ENCODE assay signal across 10 mouse cellular contexts in the genomic region with DNA sequence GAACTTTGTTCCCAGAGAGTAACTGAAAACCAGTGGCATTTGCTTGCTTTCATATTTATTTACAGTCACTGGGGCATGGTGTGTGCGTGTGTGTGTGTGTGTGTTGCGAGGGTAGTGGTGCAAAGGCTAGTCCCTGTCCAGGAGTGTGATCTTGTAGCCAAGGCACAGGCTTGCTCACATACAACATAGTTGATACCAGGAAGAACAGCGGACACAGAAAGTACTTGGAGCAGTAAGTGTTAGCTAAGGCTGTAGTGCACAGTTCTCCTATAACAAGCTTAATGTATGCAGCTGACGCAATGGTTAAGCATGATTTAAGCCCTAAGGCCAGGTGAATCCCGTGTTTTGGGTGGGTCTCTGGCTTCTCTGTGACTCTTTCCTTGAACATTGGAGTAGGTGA. TPM values are rescaled to one million over a fixed set of nuclear protein-coding genes. Genes with fewer than 3 reads are reported as not detected.
DNase-seq lines count a peak whose midpoint lies in the region; ATAC-seq and TF ChIP-seq lines count a peak whose summit lies in the region.
"Not testable (repeated sequence)": the region's sequence is repeated elsewhere in the genome, so short reads cannot be mapped to it uniquely, and the experiment has no call there.
"Had no signal": no experiment of that assay in that cellular context is flagged by ENCODE, and none has a peak within 500 bp of the region (broad histone marks: within the 10 kb centered on the region; RNA-seq: fewer than 3 reads in every experiment).

No protein-coding gene starts in this region.

- not testable (repeated sequence) for TF ChIP-seq CTCF in ES-Bruce4 (IDR thresholded peaks at IDR 0.05; ENCODE audit: low read depth, low read length); left cerebral cortex, adult 2 months (IDR thresholded peaks at IDR 0.05); stomach, postnatal 0 days (IDR thresholded peaks at IDR 0.05; ENCODE audit: low read depth)

- not testable (repeated sequence) for ATAC-seq in embryonic facial prominence, embryonic 12.5 days (ENCODE audit: insufficient number of reproducible peaks, insufficient read depth, low FRiP score, low TSS enrichment); hindbrain, embryonic 15.5 days (ENCODE audit: low FRiP score, low read depth); lung, embryonic 15.5 days (ENCODE audit: borderline replicate concordance, extremely low read depth, low FRiP score, low TSS enrichment); stomach, postnatal 0 days (ENCODE audit: low FRiP score, low TSS enrichment)
- ATAC-seq in granulocyte monocyte progenitor cell, adult 5-6 weeks (replicated peaks; ENCODE audit: poor library complexity, severe bottlenecking): peak; percentile 11; the same call in 1 of the 2 replicates

- H3K27me3 ChIP-seq in ES-Bruce4 (ENCODE audit: control insufficient read depth, insufficient read depth, low read length, poor library complexity, severe bottlenecking); embryonic facial prominence, embryonic 12.5 days; hindbrain, embryonic 15.5 days; lung, embryonic 15.5 days; myocyte (ENCODE audit: control insufficient read depth, insufficient read depth, insufficient read length); stomach, postnatal 0 days (ENCODE audit: control insufficient read depth, insufficient read depth, low read length): not testable (repeated sequence)

- not testable (repeated sequence) for H3ac ChIP-seq in myocyte (ENCODE audit: control insufficient read depth, insufficient read length)

- H3K4me1 ChIP-seq in ES-Bruce4 (ENCODE audit: control insufficient read depth, insufficient read depth, low read length); embryonic facial prominence, embryonic 12.5 days; hindbrain, embryonic 15.5 days (replicated peaks); lung, embryonic 15.5 days; stomach, postnatal 0 days (replicated peaks; ENCODE audit: control insufficient read depth, insufficient read depth): not testable (repeated sequence)

- H3K9ac ChIP-seq in ES-Bruce4 (ENCODE audit: low read depth, poor library complexity, severe bottlenecking): peak overlapping the region; percentile 85
- H3K9ac ChIP-seq in embryonic facial prominence, embryonic 12.5 days; hindbrain, embryonic 15.5 days: not testable (repeated sequence)
- peak overlapping the region; percentile 68; the same call in 1 of the 2 replicates for H3K9ac ChIP-seq in lung, embryonic 15.5 days
- peak overlapping the region; percentile 63; the same call in 1 of the 2 replicates for H3K9ac ChIP-seq in stomach, postnatal 0 days (ENCODE audit: low read length)

- not testable (repeated sequence) for TF ChIP-seq EP300 in ES-Bruce4 (IDR thresholded peaks at IDR 0.05; ENCODE audit: insufficient read depth, low read depth, low read length); stomach, postnatal 0 days (optimal IDR thresholded peaks at IDR 0.05)

- peak overlapping the region; percentile 47 for H3K4me2 ChIP-seq in embryonic facial prominence, embryonic 12.5 days (replicated peaks)
- peak overlapping the region; percentile 73 for H3K4me2 ChIP-seq in hindbrain, embryonic 15.5 days
- H3K4me2 ChIP-seq in lung, embryonic 15.5 days: peak overlapping the region; percentile 60
- H3K4me2 ChIP-seq in myocyte (ENCODE audit: low read depth): not testable (repeated sequence)
- peak overlapping the region; percentile 58 for H3K4me2 ChIP-seq in stomach, postnatal 0 days (replicated peaks; ENCODE audit: low read depth)

- H3K4me3 ChIP-seq in ES-Bruce4 (ENCODE audit: low read depth, low read length): peak overlapping the region; percentile 95
- peak overlapping the region; percentile 51 for H3K4me3 ChIP-seq in embryonic facial prominence, embryonic 12.5 days
- H3K4me3 ChIP-seq in hindbrain, embryonic 15.5 days: peak overlapping the region; percentile 53
- H3K4me3 ChIP-seq in left cerebral cortex, adult 2 months: peak overlapping the region; percentile 59; the same call in 1 of the 2 replicates
- peak overlapping the region; percentile 58 for H3K4me3 ChIP-seq in lung, embryonic 15.5 days
- peak overlapping the region; percentile 20 for H3K4me3 ChIP-seq in myocyte
- peak overlapping the region; percentile 47 for H3K4me3 ChIP-seq in stomach, postnatal 0 days (ENCODE audit: low read depth, low read length)

- not testable (repeated sequence) for H3K79me2 ChIP-seq in myocyte (ENCODE audit: control insufficient read depth, insufficient read depth)

- WGBS in embryonic facial prominence, embryonic 12.5 days: 21% methylated on average over 5 of the region's 5 CpGs
- WGBS in hindbrain, embryonic 15.5 days: 18% methylated on average over 5 of the region's 5 CpGs
- whole genome bisulfite sequencing in lung, embryonic 15.5 days: 17% methylated on average over 5 of the region's 5 CpGs
- 10% methylated on average over 5 of the region's 5 CpGs for WGBS in stomach, postnatal 0 days

- H3K9me3 ChIP-seq in ES-Bruce4 (replicated peaks; ENCODE audit: control insufficient read depth, insufficient read depth, low read length, poor library complexity, severe bottlenecking); embryonic facial prominence, embryonic 12.5 days; hindbrain, embryonic 15.5 days; lung, embryonic 15.5 days; stomach, postnatal 0 days (ENCODE audit: control insufficient read depth, low read length): not testable (repeated sequence)

- DNase-seq in left cerebral cortex, adult 2 months (ENCODE audit: extremely low spot score in 1 of 2, low spot score in 2 of 2): not testable (repeated sequence)
- DNase-seq in stomach, postnatal 0 days (ENCODE audit: low spot score): peak; percentile 15

- intact Hi-C loops in left cerebral cortex, adult 2 months (cut with DNase I): not testable (repeated sequence)

- TF ChIP-seq POLR2A in ES-Bruce4 (IDR thresholded peaks at IDR 0.05; ENCODE audit: insufficient read depth, low read length); myocyte (IDR thresholded peaks at IDR 0.05; ENCODE audit: insufficient read length, low read depth): not testable (repeated sequence)

- not testable (repeated sequence) for H3K36me3 ChIP-seq in ES-Bruce4 (ENCODE audit: control insufficient read depth, insufficient read depth, low read length, poor library complexity, severe bottlenecking); embryonic facial prominence, embryonic 12.5 days; hindbrain, embryonic 15.5 days; lung, embryonic 15.5 days; myocyte (ENCODE audit: control insufficient read depth, insufficient read depth); stomach, postnatal 0 days (ENCODE audit: control insufficient read depth, insufficient read depth, low read length)

- H3K27ac ChIP-seq in ES-Bruce4 (ENCODE audit: insufficient read depth, low read length); embryonic facial prominence, embryonic 12.5 days; hindbrain, embryonic 15.5 days (replicated peaks); left cerebral cortex, adult 2 months; lung, embryonic 15.5 days; stomach, postnatal 0 days (replicated peaks): not testable (repeated sequence)

RNA-seq across cellular contexts. Expression of gene Gm49721, which starts 0.7 kb away (rescaled TPM):
- not detected in 2 replicates for polyA plus RNA-seq in ES-Bruce4 (2011; ENCODE audit: insufficient read depth, insufficient read length, low read depth, missing spikeins)
- 0.09 TPM in 1 of 2 replicates, not detected in the other for polyA plus RNA-seq in embryonic facial prominence, embryonic 12.5 days (2016; fragmentation: Nextera tagmentation; extraction: Ambion mirVana)
- total RNA-seq in granulocyte monocyte progenitor cell, adult 5-6 weeks (2014; fragmentation: Nextera tagmentation): not detected in 2 replicates
- total RNA-seq in granulocyte monocyte progenitor cell, adult 5-6 weeks (2017): not detected in 2 replicates
- 0.19 and 0.38 TPM in 2 replicates for polyA plus RNA-seq in hindbrain, embryonic 15.5 days (2015; fragmentation: Nextera tagmentation; extraction: Ambion mirVana)
- under 1 TPM in 1 of 2 experiments, not detected in 1; 0.45 TPM for total RNA-seq in left cerebral cortex, adult 2 months (2021)
- 0.24 TPM in 1 of 2 replicates, not detected in the other for polyA plus RNA-seq in lung, embryonic 15.5 days (2015; fragmentation: Nextera tagmentation; extraction: Ambion mirVana)
- polyA plus RNA-seq in myocyte (2012; fragmentation: generic; extraction: Trizol): not detected
- polyA plus RNA-seq in stomach, postnatal 0 days (2015; fragmentation: Nextera tagmentation; extraction: Ambion mirVana): 0.17 TPM in 1 of 2 replicates, not detected in the other
- total RNA-seq: heart, postnatal 10 days had no signal

RNA-seq across cellular contexts. Expression of gene Rnaset2b, which starts 8.9 kb away (rescaled TPM):
- 74.7 and 79.9 TPM in 2 replicates for polyA plus RNA-seq in ES-Bruce4 (2011; ENCODE audit: insufficient read depth, insufficient read length, low read depth, missing spikeins)
- 150 and 164 TPM in 2 replicates for polyA plus RNA-seq in embryonic facial prominence, embryonic 12.5 days (2016; fragmentation: Nextera tagmentation; extraction: Ambion mirVana)
- total RNA-seq in granulocyte monocyte progenitor cell, adult 5-6 weeks (2014; fragmentation: Nextera tagmentation): 482 and 536 TPM in 2 replicates
- total RNA-seq in granulocyte monocyte progenitor cell, adult 5-6 weeks (2017): 929 and 969 TPM in 2 replicates
- polyA plus RNA-seq in hindbrain, embryonic 15.5 days (2015; fragmentation: Nextera tagmentation; extraction: Ambion mirVana): 107 and 116 TPM in 2 replicates
- total RNA-seq in left cerebral cortex, adult 2 months (2021): 10 to 100 TPM; 37.9 to 40.2 TPM
- 272 and 279 TPM in 2 replicates for polyA plus RNA-seq in lung, embryonic 15.5 days (2015; fragmentation: Nextera tagmentation; extraction: Ambion mirVana)
- 194 TPM for polyA plus RNA-seq in myocyte (2012; fragmentation: generic; extraction: Trizol)
- 240 and 249 TPM in 2 replicates for polyA plus RNA-seq in stomach, postnatal 0 days (2015; fragmentation: Nextera tagmentation; extraction: Ambion mirVana)

RNA-seq across cellular contexts. Expression of gene Tagap1, which starts 18.4 kb away (rescaled TPM):
- polyA plus RNA-seq in ES-Bruce4 (2011; ENCODE audit: insufficient read depth, insufficient read length, low read depth, missing spikeins) (46.6 and 48.5 TPM in 2 replicates), myocyte (2012; fragmentation: generic; extraction: Trizol) (12.2 TPM)
- 58.0 and 61.1 TPM in 2 replicates for polyA plus RNA-seq in embryonic facial prominence, embryonic 12.5 days (2016; fragmentation: Nextera tagmentation; extraction: Ambion mirVana)
- 44.9 and 48.5 TPM in 2 replicates for total RNA-seq in granulocyte monocyte progenitor cell, adult 5-6 weeks (2014; fragmentation: Nextera tagmentation)
- total RNA-seq in granulocyte monocyte progenitor cell, adult 5-6 weeks (2017): 41.5 and 42.2 TPM in 2 replicates
- 50.6 and 53.7 TPM in 2 replicates for polyA plus RNA-seq in hindbrain, embryonic 15.5 days (2015; fragmentation: Nextera tagmentation; extraction: Ambion mirVana)
- total RNA-seq in left cerebral cortex, adult 2 months (2021): 10 to 100 TPM; 28.5 to 31.5 TPM
- polyA plus RNA-seq in lung, embryonic 15.5 days (2015; fragmentation: Nextera tagmentation; extraction: Ambion mirVana): 49.3 and 54.2 TPM in 2 replicates
- 17.5 and 18.7 TPM in 2 replicates for polyA plus RNA-seq in stomach, postnatal 0 days (2015; fragmentation: Nextera tagmentation; extraction: Ambion mirVana)

RNA-seq across cellular contexts. Expression of gene Rsph3b, which starts 30.9 kb away (rescaled TPM):
- 14.7 and 17.7 TPM in 2 replicates for polyA plus RNA-seq in ES-Bruce4 (2011; ENCODE audit: insufficient read depth, insufficient read length, low read depth, missing spikeins)
- polyA plus RNA-seq in embryonic facial prominence, embryonic 12.5 days (2016; fragmentation: Nextera tagmentation; extraction: Ambion mirVana): 31.6 and 34.7 TPM in 2 replicates
- total RNA-seq in granulocyte monocyte progenitor cell, adult 5-6 weeks (2014; fragmentation: Nextera tagmentation): 20.3 and 30.8 TPM in 2 replicates
- 34.6 and 35.3 TPM in 2 replicates for total RNA-seq in granulocyte monocyte progenitor cell, adult 5-6 weeks (2017)
- polyA plus RNA-seq in hindbrain, embryonic 15.5 days (2015; fragmentation: Nextera tagmentation; extraction: Ambion mirVana): 56.3 and 57.6 TPM in 2 replicates
- total RNA-seq in left cerebral cortex, adult 2 months (2021): 10 to 100 TPM; 28.1 to 28.5 TPM
- polyA plus RNA-seq in lung, embryonic 15.5 days (2015; fragmentation: Nextera tagmentation; extraction: Ambion mirVana): 40.7 and 43.5 TPM in 2 replicates
- polyA plus RNA-seq in myocyte (2012; fragmentation: generic; extraction: Trizol): 19.8 TPM
- polyA plus RNA-seq in stomach, postnatal 0 days (2015; fragmentation: Nextera tagmentation; extraction: Ambion mirVana): 36.4 and 39.0 TPM in 2 replicates

RNA-seq across cellular contexts. Expression of gene Gm1604a, which starts 46.0 kb away (rescaled TPM):
- not detected in 2 replicates for polyA plus RNA-seq in ES-Bruce4 (2011; ENCODE audit: insufficient read depth, insufficient read length, low read depth, missing spikeins)
- polyA plus RNA-seq in embryonic facial prominence, embryonic 12.5 days (2016; fragmentation: Nextera tagmentation; extraction: Ambion mirVana): not detected in 2 replicates
- total RNA-seq in granulocyte monocyte progenitor cell, adult 5-6 weeks (2014; fragmentation: Nextera tagmentation): 11.8 and 14.1 TPM in 2 replicates
- 4.6 and 5.9 TPM in 2 replicates for total RNA-seq in granulocyte monocyte progenitor cell, adult 5-6 weeks (2017)
- polyA plus RNA-seq in hindbrain, embryonic 15.5 days (2015; fragmentation: Nextera tagmentation; extraction: Ambion mirVana): 0.30 TPM in 1 of 2 replicates, not detected in the other
- 1 to 10 TPM; 1.8 to 1.9 TPM for total RNA-seq in left cerebral cortex, adult 2 months (2021)
- not detected in 2 replicates for polyA plus RNA-seq in lung, embryonic 15.5 days (2015; fragmentation: Nextera tagmentation; extraction: Ambion mirVana)
- not detected for polyA plus RNA-seq in myocyte (2012; fragmentation: generic; extraction: Trizol)
- not detected in 2 replicates for polyA plus RNA-seq in stomach, postnatal 0 days (2015; fragmentation: Nextera tagmentation; extraction: Ambion mirVana)
- total RNA-seq: adrenal gland, postnatal 25 days; heart, postnatal 10 days had no signal

Comparison
In these comparisons a context has a peak if more than half of its experiments do, and no peak if none do; other contexts are left out.
1. H3K4me3 ChIP-seq: peak in every context shown above with its lines; median percentile 95 in ES-Bruce4; 59 in left cerebral cortex, adult 2 months; 58 in lung, embryonic 15.5 days; 53 in hindbrain, embryonic 15.5 days; 51 in embryonic facial prominence, embryonic 12.5 days; 47 in stomach, postnatal 0 days; 20 in myocyte.